Mouse (Mus musculus): ENCODE measurements around the gene Fam217a. TPM values are rescaled to one million over a fixed set of nuclear protein-coding genes. Genes with fewer than 3 reads are reported as not detected.
"Not testable (repeated sequence)": the region's sequence is repeated elsewhere in the genome, so short reads cannot be mapped to it uniquely, and the experiment has no call there.

Gene Fam217a
- polyA plus RNA-seq, 1 experiment from 2014 or later, result 4.5 TPM

DNA sequence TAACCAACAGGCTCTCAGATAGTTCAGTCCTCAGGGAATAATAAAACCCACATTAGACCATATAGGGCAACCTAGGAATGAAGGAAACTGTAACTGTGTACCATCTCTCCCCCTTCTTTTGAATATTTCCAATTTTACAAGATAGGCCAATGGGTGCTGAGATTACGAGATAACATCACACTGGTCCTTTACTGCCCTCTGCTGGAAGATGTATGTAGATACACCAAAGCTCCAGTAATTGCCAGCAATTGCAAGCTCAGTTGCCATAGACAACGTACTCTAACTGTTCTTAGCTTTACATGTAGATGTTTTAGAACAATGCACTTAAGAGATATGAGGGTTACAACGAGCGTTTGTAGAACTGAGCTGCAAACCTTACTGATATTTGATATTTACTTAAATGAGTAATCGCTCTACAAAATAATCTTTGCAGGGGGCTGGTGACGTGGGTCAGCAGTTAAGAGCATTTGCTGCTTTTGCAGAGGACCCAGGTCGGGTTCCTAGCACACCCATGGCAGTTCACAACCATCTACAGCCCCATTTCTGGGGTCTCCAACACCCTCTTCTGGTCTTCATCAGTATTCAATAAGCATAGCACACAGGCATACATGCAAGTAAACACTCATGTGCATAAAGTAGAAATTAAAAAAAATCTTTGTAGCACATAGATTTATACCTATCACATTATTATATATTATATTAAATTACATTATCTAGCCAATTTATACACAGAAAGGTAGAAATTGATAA, 59.5 kb downstream of the Fam217a start:
- 46% methylated on average over 7 of the region's 7 CpGs for WGBS
- no peaks in the 10 kb centered on the region for H3K4me1 ChIP-seq
- no peaks in the 10 kb centered on the region for H3K27me3 ChIP-seq
- no peak overlapping the region for H3K4me2 ChIP-seq
- H3K4me3 ChIP-seq (replicated peaks), result no peak overlapping the region
- no peaks in the 10 kb centered on the region for H3K36me3 ChIP-seq
- H3K9ac ChIP-seq, result no peak overlapping the region
- H3K9me3 ChIP-seq (replicated peaks), result no peaks in the 10 kb centered on the region
- no peak overlapping the region for H3K27ac ChIP-seq
- no peak for ATAC-seq (replicated peaks; ENCODE audit: low FRiP score)

- not testable (repeated sequence) for H3K4me1 ChIP-seq; H3K36me3 ChIP-seq; H3K4me2 ChIP-seq; H3K27me3 ChIP-seq; ATAC-seq (replicated peaks; ENCODE audit: low FRiP score); H3K9ac ChIP-seq; H3K4me3 ChIP-seq (replicated peaks); H3K27ac ChIP-seq; H3K9me3 ChIP-seq (replicated peaks)
- 50% methylated on average over 7 of the region's 8 CpGs for WGBS
Measured at GRCm38 (mm10) chr13:34861166-34861565, 62.9 kb downstream of the Fam217a start.

Other genes starting within 250 kb of the Fam217a start
- gene Fam50b, start 189.5 kb downstream of the Fam217a start, polyA plus RNA-seq (2015; fragmentation: Nextera tagmentation; extraction: Ambion mirVana), result not detected in 2 replicates
- gene Prpf4b, start 49.0 kb downstream of the Fam217a start, polyA plus RNA-seq (2015; fragmentation: Nextera tagmentation; extraction: Ambion mirVana), result 71.8 and 76.7 TPM in 2 replicates
- gene 4933417A18Rik, start 99 bp upstream of the Fam217a start, polyA plus RNA-seq (2015; fragmentation: Nextera tagmentation; extraction: Ambion mirVana), result not detected in 2 replicates
- 3.8 and 4.2 TPM in 2 replicates for gene Eci3, start 39.5 kb upstream of the Fam217a start, polyA plus RNA-seq (2015; fragmentation: Nextera tagmentation; extraction: Ambion mirVana)
- gene Eci2, start 102.8 kb upstream of the Fam217a start, polyA plus RNA-seq (2015; fragmentation: Nextera tagmentation; extraction: Ambion mirVana), result 126 and 131 TPM in 2 replicates